Mouse (Mus musculus) hindbrain, embryonic 14.5 days (tissue): ENCODE measurements at regions not wholly inside any gene's neighbourhood (a gene's known extent, or its start where the extent isn't known, plus 50 kb on each side); places are given as distances from the start of the nearest gene placed in this dataset.

Source experiments
- ATAC-seq: fragments of 200-750 bp; cut with Nextera tagmentation; 2 replicates; pipeline ENCODE4 v1.8.0; 2017; ENCODE audit warnings: moderate number of reproducible peaks, mild to moderate bottlenecking, moderate TSS enrichment, moderate library complexity; ENCODE audit not compliant: low FRiP score
- DNase-seq: peaks from one replicate; pipeline ENCODE4 v3.0.0-alpha.2; 2015; ENCODE audit warnings: low spot score
- H3K27ac ChIP-seq: fragments of 300-500 bp; sonication (generic); 2 replicates; pipeline ENCODE4 v1.5.1; 2014; ENCODE audit warnings: mild to moderate bottlenecking, moderate library complexity
- H3K27me3 ChIP-seq: fragments of 300-500 bp; sonication (generic); 2 replicates; pipeline ENCODE4 v1.6.1; 2014; ENCODE audit warnings: mild to moderate bottlenecking, low read length, mixed read lengths; ENCODE audit not compliant: control insufficient read depth, insufficient read depth
- H3K36me3 ChIP-seq: fragments of 300-500 bp; sonication (generic); replicated peaks from 2 replicates; pipeline ENCODE4 v1.6.1; 2014; ENCODE audit not compliant: control insufficient read depth, insufficient read depth
- H3K4me1 ChIP-seq: fragments of 300-500 bp; sonication (generic); replicated peaks from 2 replicates; pipeline ENCODE4 v1.6.1; 2014; ENCODE audit warnings: antibody characterized with exemption, low read length, mixed read lengths; ENCODE audit not compliant: control insufficient read depth, insufficient read depth
- H3K4me2 ChIP-seq: fragments of 300-500 bp; sonication (generic); replicated peaks from 2 replicates; pipeline ENCODE4 v1.6.1; 2014; ENCODE audit warnings: mild to moderate bottlenecking, moderate library complexity
- H3K4me3 ChIP-seq: fragments of 300-500 bp; sonication (generic); replicated peaks from 2 replicates; pipeline ENCODE4 v1.5.1; 2014; ENCODE audit warnings: mild to moderate bottlenecking, low read length
- H3K9ac ChIP-seq: fragments of 300-500 bp; sonication (generic); 2 replicates; pipeline ENCODE4 v1.6.1; 2014
- H3K9me3 ChIP-seq: fragments of 300-500 bp; sonication (generic); 2 replicates; pipeline ENCODE4 v1.6.1; 2016; ENCODE audit warnings: low read length; ENCODE audit not compliant: control insufficient read depth
- WGBS: fragments of 180-500 bp; shearing (Covaris S2); extraction: QIAGEN DNeasy Blood & Tissue Kit; methylation state at CpG from one replicate; pipeline ENCODE4 v1.1.7; 2014; 5-methylcytosine and 5-hydroxymethylcytosine counted together

GRCm38 (mm10) chr17:15882245-15882644 lies 51.4 kb upstream of the Rgmb start:
- no peak overlapping the region for H3K4me3 ChIP-seq
- no peak overlapping the region for H3K9ac ChIP-seq
- H3K4me2 ChIP-seq, result no peak overlapping the region
- no peak overlapping the region for H3K27ac ChIP-seq
- H3K9me3 ChIP-seq, result no peaks in the 10 kb centered on the region
- no peaks in the 10 kb centered on the region for H3K36me3 ChIP-seq
- ATAC-seq (no peak), DNase-seq (no peak)
- WGBS, result 75% methylated on average over 2 of the region's 2 CpGs
- H3K27me3 ChIP-seq, result no peaks in the 10 kb centered on the region
- H3K4me1 ChIP-seq, result no peaks in the 10 kb centered on the region
